Mouse (Mus musculus) thymus, postnatal 25 days (tissue): Measurements from ENCODE around the gene Klhl32.
"Not testable (repeated sequence)": the region's sequence is repeated elsewhere in the genome, so short reads cannot be mapped to it uniquely, and the experiment has no call there.

Source experiments
- DNase-seq: peaks from one replicate; pipeline ENCODE4 v3.0.0; 2022

Gene Klhl32

DNA sequence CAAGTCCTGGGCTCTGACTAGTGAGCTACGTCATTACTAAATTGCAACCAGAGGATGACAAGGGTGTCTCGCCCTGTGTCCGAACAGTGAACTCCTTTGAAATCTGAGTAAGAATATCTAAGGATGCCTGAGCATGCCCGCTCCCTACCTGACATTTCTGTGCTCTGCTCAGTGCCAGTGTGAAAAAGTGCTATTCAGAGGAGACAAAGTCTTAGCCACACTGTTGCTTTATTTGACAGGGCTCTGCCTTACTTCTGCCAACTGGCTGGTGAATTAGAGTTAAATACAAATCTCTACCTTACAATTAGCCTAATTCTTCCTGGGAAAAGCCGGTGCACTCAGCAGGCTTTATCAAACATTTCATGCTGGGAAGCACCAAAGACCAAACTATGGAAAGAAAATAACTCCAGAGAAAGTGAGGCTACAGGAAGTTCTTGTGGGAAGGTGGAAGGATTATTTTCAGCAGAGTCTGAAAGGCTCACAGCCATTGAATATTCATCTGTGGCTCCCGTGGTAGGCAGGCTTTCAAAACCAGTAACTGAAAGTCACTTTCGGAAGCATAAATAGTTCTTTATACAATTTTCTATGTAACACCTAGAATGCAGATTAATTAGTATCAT, 57.1 kb downstream of the Klhl32 start:
- no peak for DNase-seq

DNA sequence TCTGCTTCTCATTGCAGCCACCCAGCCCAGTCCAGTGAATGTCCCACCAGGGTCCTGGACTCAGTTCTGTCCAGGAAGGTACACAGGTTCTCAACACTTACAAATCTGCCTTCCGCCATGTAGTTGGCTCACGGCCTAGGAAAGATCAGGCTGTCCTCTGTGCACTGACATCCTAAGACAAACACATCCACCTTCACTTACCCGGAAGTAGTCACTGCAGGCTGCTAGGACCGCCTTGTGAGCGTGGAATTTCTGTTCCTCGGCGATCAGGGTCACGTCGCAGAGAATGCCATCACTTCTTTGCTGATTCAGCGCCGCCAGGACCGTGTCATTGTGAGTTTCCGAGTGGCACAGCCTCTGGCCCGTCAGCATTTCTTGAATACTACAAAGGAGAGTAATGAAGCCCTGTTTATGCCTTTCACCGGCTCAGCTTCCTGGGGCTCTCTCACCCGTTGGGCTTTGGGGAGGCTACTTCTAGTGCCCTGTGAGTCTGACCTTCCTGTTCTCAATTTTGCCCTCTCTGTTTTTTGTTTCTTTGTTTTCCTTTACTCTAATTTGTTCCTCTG, 58.4 kb downstream of the Klhl32 start:
- DNase-seq = no peak

GRCm38 (mm10) chr4:24789331-24789730, 61.6 kb downstream of the Klhl32 start:
- no peak for DNase-seq

- no peak for DNase-seq
Observed at GRCm38 (mm10) chr4:24785757-24786532, 65.0 kb downstream of the Klhl32 start.

GRCm38 (mm10) chr4:24765919-24766318, 85.0 kb downstream of the Klhl32 start:
- no peak for DNase-seq

- DNase-seq = no peak
Observed at GRCm38 (mm10) chr4:24765469-24765868, 85.5 kb downstream of the Klhl32 start.

- DNase-seq = no peak
Observed at GRCm38 (mm10) chr4:24764558-24764957, 86.4 kb downstream of the Klhl32 start.

DNA sequence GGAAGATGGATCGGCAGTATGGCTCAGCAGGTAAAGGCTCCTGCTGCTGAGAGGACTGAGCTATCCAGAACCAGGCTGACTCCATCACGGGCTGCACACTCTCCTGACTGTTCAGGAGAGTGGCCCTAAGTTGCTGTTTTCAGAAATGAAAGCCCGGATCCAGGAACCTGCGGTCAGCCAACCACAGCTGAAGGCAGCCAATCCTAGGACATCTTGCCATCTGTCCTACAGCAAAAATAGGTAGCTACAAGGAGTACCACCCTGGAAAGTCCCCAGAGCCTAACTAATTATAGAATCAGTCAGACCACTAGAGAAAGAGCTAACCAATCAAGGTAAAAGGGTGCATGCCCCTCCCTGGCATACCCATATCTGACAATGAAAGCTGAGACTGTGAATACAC, 87.5 kb downstream of the Klhl32 start:
- no peak for DNase-seq

DNA sequence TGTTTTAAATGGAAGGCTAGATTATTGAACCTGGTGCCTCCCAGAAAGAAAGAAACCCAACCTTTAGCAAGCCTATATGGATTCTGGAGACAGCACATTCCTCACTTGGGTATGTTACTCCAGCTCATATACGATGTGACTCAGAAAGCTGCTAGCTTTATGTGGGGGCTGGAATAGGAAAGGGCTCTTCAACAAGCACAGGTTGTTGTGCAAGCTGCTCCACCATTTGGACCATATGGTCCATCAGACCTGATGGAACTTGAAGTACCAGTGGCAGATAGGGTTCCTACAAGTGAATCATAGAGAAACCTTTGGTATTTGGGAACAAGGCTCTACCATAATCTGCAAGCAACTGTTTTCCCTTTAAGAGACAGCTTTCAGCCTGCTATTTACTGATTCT, 92.0 kb downstream of the Klhl32 start:
- DNase-seq = no peak

- DNase-seq = no peak
Observed at GRCm38 (mm10) chr4:24752517-24753208, 98.3 kb downstream of the Klhl32 start.

- DNase-seq = no peak
Observed at GRCm38 (mm10) chr4:24737080-24737479, 113.8 kb downstream of the Klhl32 start.

- no peak for DNase-seq
Observed at GRCm38 (mm10) chr4:24720834-24721233, 130.1 kb downstream of the Klhl32 start.

- no peak for DNase-seq
Observed at GRCm38 (mm10) chr4:24715559-24715958, 135.4 kb downstream of the Klhl32 start.

GRCm38 (mm10) chr4:24714367-24714766, 136.6 kb downstream of the Klhl32 start:
- no peak for DNase-seq

- DNase-seq = no peak
Observed at GRCm38 (mm10) chr4:24698528-24699117, 152.3 kb downstream of the Klhl32 start.

- DNase-seq = no peak
Observed at GRCm38 (mm10) chr4:24680080-24680479, 170.8 kb downstream of the Klhl32 start.

DNA sequence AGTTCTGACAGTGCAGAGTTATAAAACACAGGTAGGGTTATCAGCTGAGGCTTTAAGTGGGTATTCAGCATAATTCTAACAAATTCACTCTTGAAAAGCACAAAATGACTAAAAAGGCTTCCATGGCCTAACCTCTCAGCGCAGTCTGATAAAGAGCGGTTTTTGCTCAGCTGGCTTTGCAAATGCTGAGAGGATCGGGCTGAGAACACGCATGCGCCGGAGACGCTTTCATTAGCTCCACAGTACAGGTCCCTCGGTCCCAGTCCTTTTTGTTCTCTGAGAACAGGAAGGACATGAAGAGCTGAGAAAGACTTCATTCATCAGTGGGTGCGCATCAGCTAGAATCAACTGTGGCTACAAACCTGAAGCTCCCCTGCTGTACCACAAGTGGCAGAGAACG, 180.9 kb downstream of the Klhl32 start:
- no peak for DNase-seq

DNA sequence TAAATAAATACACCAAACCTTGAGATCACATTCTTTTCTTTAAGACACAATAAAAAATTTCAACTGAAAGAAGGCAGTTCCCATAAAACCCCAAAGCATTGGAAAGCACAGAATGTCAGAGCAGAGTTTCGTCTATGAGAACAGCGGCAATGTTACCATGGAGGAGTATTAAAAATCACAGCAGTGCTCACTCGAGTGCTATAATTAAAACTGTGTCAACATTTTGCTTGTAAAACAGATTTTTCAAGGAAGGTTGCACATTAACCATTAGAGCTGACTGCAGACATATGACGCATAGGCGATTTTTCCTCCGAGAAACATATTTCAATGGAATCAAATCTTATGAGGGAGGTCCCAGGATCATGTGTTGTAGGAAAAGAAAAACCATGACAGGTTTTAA, 191.7 kb downstream of the Klhl32 start:
- DNase-seq = no peak

- DNase-seq = not testable (repeated sequence)
Observed at GRCm38 (mm10) chr4:24644735-24645134, 206.2 kb downstream of the Klhl32 start.

GRCm38 (mm10) chr4:24642306-24642705, 208.6 kb downstream of the Klhl32 start:
- no peak for DNase-seq

- no peak for DNase-seq
Observed at GRCm38 (mm10) chr4:24631177-24631911, 219.6 kb downstream of the Klhl32 start.

- no peak for DNase-seq
Observed at GRCm38 (mm10) chr4:24630430-24630829, 220.5 kb downstream of the Klhl32 start.

DNA sequence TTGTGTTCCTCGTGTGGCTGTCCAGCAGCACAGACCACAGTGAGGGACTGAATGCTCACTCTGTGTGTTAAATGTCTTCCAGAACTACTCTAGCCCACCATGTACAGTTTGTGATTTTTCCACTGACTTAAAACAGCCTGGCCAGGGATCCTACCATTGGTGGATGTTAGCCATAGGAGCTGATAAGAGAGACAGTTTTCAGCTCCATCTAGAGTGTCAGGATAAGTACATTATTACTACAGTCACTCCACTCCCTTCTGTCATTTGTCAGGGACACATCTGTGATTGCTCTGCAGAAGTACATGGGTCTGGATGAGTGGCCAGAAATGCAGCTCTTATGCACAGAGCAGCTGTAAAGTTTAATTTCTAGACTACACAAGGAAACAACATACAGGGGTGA, 223.1 kb downstream of the Klhl32 start:
- no peak for DNase-seq
